Mouse (Mus musculus) CD4-positive, CD25-positive, alpha-beta regulatory T cell, adult 2 months (primary cell): Measurements from ENCODE around the gene Best1.

Source experiments
- DNase-seq: peaks from one replicate; pipeline ENCODE4 v3.0.0-alpha.2; 2012; ENCODE audit warnings: low read depth, low spot score

Best1 gene

GRCm38 (mm10) chr19:9957965-9958364 lies 43.5 kb downstream of the Best1 start:
- DNase-seq, result no peak

DNA sequence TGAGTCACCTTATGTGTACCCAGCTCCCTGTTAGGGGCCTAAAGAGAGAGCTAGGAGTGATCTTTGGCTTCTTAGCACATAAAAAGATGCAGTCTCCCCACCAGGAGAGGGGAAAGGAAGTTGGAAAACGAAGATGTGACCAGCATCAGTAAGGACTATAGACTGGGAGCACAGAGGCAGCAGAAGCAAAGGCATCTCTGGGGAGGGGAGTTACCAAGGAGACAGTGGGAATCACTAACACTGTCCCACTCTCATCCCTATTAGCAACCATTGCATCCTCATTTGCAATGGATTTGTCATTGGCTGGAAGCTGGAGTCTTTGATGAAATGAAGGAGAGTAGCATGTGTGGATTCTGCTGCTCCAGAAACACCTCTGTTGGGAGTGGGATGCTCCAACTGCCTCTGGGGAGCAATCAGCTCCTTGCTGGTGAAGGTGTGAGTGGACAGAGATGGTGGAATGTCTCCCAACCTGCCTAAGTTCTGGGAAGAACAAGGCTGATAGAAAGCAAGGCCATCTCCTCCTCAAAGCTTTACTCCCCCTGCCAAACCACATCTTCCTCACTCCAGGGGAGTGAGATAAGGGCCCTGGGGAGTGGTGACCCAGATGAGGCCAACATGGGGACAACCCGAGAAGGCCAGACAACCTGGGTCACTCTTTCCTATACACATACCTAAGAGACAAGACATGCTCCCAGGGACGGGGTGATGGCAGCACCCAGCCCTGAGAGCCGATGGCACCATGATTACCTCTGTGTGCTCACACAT lies 44.6 kb downstream of the Best1 start:
- DNase-seq, result no peak

- no peak for DNase-seq
These were observed 46.0 kb downstream of the Best1 start for GRCm38 (mm10) chr19:9955438-9955837.

DNA sequence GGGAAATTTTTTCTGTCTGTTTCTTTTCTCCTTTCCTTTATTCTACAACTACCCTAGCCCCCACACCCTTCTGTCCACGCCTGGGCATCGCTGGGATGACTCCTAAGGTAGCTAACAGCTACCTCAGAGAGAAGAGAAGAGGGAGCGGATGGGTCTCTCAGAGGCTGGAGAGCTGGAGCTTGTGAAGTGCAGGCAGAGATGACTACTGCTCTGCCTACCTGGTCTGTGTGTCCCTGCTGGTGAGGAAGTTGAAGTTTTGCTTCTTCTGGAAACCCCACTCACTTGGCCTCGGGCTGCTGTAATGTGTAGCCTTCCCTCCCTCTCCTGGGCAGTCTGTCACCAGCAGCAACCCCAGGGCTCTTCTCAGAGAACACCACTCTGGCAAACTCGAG lies 46.6 kb downstream of the Best1 start:
- DNase-seq, result no peak

DNA sequence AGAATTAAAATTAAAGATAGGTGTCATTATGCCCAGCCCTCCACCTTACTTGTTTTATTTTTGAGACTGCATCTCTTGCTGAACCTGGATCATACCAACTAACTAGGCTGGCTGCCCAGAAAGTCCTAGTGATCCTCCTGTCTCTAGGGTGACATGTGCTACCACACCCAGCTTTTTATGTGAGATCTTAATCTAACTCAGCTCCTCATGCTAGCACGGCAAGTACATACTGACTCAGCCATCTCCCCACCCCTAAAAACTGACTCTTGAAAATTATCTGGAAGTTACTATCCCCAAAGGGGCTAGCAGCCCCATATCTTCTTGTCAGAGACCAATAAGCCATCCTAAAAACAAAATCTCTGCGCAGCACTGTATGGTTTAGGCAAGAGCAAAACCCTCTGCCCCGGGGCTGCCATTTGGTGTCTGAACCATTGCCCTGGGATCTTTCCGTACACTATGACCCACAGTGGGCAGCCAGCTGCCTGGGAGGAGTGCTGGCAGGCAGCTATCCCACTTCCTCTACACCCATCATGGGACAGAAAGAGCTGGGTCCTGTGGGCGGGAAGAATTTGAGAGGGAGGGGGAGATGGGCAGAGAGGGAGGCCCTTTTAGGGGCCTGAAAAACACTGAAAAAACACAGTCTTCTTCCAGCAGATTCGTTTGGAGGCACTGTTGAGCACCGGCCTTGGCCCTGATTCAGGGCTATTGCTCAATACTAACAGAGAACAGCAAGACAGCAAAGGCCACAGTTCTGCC lies 47.2 kb downstream of the Best1 start:
- no peak for DNase-seq

- DNase-seq, result no peak
These were observed 48.5 kb downstream of the Best1 start for GRCm38 (mm10) chr19:9952912-9953311.

- no peak for DNase-seq
These were observed 49.0 kb downstream of the Best1 start for GRCm38 (mm10) chr19:9952390-9952789.

DNA sequence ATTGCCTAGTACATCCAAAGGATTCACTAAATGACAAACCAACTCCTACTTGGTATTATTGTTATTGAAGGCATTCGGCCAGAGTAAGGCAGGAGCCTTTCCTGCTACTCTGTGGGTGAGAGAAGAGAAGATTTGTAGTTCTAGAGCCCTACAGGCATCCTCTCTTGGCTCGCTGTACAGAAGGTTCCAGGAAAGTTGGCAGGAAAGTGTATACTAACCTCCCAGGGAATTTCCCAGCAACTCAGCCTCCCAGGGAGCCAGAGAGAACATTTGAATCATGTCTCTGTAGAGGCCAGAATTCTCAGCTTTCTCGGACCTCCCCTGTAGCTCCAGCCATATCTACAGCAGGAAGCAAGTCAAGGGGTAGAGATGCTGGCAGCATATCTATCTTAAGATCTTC lies 54.4 kb downstream of the Best1 start:
- no peak for DNase-seq

- DNase-seq, result no peak
These were observed 55.5 kb downstream of the Best1 start for GRCm38 (mm10) chr19:9945800-9946564.

DNA sequence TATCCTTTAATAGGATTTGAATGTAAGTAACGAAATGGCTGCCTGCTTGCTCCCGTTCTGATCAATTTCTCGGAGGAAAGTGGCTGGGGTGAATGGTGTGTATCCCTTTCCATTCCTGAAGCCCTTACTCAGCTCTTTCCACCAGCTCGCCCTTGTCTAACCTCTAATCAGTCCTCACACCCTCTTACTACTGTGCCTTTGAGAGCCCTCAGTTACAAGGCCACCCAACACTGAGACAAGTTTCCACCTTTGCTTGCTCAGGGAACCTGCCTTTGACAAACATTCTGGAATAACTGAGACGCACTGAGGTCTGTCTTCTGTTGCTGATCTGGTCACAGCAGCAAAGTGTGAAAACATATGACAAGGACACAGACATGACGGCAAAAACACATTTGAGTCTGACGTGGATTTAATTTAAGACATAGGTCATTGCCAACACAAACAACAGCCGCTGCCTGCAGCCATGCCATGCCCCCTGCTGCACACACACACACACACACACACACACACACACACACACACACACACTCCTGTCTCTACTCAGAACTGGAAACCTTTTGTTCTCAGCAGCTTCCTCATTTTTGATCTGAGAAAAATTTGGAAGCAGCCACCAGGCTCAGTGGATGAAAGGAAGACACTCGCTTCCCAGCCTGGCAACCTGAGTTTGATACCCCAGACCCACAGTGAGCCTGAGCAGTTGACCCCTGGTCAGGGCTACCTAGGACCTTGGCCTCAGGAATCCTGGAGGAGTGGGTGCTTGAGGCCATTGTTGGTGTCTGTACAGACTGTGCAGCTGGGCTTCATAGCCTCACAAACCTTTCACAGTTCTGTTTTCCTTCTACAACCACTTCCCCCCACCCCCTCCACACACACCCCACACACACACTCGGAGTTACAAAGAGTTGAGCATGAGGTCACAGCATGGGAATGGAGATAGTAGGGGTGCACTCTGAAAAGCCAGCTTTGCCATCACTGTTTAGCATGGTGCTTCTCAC lies 58.6 kb downstream of the Best1 start:
- no peak for DNase-seq

- DNase-seq, result no peak
These were observed 59.6 kb downstream of the Best1 start for GRCm38 (mm10) chr19:9941809-9942208.

DNA sequence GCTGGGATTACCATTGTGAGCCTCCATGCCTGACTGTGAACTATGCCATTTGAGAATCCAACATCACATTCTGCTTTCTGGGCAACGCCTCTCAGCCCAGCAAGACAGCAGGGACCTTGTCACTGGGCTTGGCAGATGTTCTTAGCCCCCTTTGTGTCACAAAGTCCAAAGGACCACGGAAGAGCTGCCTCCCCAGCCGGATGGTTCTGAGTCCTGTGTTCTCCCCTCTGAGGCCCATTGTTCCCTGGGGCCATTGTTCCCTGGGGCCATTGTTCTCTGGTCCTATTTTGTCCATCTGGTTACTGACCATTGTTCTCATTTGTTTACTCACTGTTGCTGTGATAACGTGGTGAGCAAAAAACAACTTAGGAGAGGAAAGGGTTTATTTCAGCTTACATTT lies 60.5 kb downstream of the Best1 start:
- DNase-seq, result no peak

DNA sequence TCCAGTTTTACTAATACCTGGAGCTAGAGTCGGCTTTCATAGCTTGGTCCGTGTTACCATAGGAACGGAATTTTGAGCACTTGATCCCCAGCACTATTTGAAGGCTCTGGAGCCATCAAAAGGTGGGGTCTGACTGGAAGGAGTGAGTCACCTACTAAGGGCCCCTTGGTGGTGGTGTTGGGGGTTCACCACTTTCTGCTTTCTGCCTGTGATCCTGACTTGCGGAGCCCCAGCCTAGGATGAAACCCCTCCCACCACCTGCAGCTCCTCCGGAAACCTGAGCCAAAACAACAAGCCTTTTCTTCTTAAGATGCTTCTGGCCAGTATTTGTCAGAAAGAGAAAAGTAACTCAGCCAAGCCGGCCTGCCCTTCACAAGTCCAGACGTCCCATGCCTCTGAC lies 61.6 kb downstream of the Best1 start:
- peak; percentile 21 for DNase-seq

- peak; percentile 86 for DNase-seq
These were observed 62.6 kb downstream of the Best1 start for GRCm38 (mm10) chr19:9938824-9939303.

DNA sequence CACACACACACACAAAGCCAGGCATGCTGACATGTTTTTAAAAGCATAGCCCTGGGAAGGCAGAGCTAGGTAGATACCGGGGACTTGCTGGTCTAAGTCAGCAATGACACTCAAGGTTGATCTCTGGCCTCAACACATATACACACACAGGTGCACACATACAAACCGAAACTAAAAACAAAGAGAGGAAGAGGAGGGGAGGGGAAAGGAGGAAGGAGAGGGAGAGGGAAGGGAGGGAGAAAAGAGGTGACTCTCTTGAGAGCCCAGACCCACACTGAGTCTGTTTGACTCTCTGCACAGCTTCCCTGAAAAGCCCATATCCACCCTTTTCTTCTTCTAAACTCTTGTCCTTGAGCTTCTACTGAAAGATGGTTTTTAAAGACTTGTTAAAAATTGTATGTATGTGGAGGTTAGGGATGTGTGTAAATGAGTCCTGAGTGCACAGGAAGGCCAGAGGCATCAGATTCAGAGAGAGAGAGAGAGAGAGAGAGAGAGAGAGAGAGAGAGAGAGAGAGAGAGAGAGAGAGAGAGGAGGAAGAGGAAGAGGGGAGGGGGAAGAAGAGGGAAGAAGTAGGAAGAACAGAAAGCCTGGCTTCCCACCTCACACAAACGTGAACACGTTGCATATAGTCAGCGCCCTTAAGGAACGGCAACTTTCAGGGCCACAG lies 63.1 kb downstream of the Best1 start:
- DNase-seq, result peak; percentile 58

DNA sequence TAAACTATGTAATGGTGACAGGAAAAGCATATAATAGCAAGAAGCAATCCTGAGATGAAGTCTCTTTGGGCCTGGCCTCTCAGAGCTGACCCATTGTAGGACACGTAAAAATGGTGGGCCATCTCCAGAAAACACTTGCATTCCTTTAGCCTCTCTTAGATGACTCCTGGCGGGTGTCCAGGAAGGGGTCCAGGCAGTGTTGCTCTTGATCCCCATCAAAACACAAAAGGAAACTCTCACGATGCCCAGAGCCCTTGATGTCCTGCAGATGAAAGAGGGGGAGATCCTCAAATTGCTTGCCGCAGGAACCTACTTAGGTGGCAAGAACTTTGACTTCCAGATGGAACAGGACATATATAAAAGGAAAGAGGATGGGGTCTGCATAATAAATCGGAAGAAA lies 64.0 kb downstream of the Best1 start:
- DNase-seq, result no peak

DNA sequence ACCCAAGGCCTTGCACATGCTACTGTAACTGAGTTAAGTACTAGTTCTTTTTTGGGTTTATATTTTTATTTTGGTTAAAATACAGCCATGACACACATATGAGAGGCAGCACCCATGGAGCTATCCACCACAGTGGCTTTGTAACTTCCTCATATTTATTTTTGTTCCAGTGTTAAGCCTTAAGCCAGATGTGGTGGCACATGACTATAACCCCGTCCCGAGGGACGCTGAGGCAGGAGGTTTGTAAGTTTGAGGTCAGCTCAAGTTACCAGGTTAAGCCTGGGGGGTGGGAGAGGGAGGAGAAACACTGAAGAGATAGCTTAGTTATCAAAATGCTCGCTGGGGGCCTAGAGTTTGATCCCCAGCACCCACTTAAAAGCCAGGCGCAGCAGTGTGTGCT lies 64.9 kb downstream of the Best1 start:
- DNase-seq, result no peak
